In the genomic region with DNA sequence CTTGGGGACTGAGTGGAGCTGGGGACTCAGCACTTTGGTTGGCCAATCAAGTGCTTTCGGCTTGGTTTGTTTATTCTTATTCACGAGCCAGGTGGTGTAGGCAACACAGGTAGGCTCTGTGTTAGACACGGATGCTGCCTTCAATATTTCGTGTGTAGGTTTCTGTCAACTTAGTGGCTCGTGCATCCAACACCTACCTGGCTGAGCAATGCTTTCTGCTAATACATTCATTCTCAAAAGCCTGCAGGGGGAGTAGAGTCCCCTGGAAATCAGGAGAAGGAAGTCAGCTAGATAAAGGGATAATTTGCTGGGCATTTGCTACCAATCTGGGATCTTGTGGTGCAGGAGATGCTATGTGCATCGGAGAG, we compare ENCODE assay signal across 8 mouse cellular contexts. TPM values are rescaled to one million over a fixed set of nuclear protein-coding genes. Genes with fewer than 3 reads are reported as not detected.
DNase-seq lines count a peak whose midpoint lies in the region; ATAC-seq and TF ChIP-seq lines count a peak whose summit lies in the region.

No protein-coding gene starts in this region.

- peak; percentile 9 for ATAC-seq in activated CD4-positive, CD25-positive, alpha-beta regulatory T cell, adult 4 months
- ATAC-seq in midbrain, embryonic 13.5 days = peak; percentile 10; the same call in 1 of the 2 replicates

- H3K4me2 ChIP-seq in midbrain, embryonic 13.5 days (replicated peaks) = peak overlapping the region; percentile 98

- 16% methylated on average over 6 of the region's 6 CpGs for WGBS in kidney, adult 2 months
- 36% methylated on average over 6 of the region's 6 CpGs for WGBS in hindbrain, embryonic 10.5 days
- WGBS in midbrain, embryonic 13.5 days = 29% methylated on average over 6 of the region's 6 CpGs

- TF ChIP-seq CTCF in kidney, adult 2 months (conservative IDR thresholded peaks at IDR 0.05; ENCODE audit: insufficient read depth, insufficient read length, low read depth, low read length) = no peak

- peaks cover 14% of the 10 kb centered on the region for H3K4me1 ChIP-seq in kidney, adult 2 months (ENCODE audit: control insufficient read depth, insufficient read depth, low read length)
- H3K4me1 ChIP-seq in hindbrain, embryonic 10.5 days (replicated peaks) = peaks cover 31% of the 10 kb centered on the region
- peaks cover 23% of the 10 kb centered on the region for H3K4me1 ChIP-seq in midbrain, embryonic 13.5 days (replicated peaks)

- no peak for TF ChIP-seq POLR2A in kidney, adult 2 months (IDR thresholded peaks at IDR 0.05; ENCODE audit: low read depth, low read length)

- peak overlapping the region; percentile 75 for H3K4me3 ChIP-seq in kidney, adult 2 months (ENCODE audit: insufficient read depth, low read depth, low read length)
- peak overlapping the region; percentile 70 for H3K4me3 ChIP-seq in hindbrain, embryonic 10.5 days
- peak overlapping the region; percentile 69 for H3K4me3 ChIP-seq in midbrain, embryonic 13.5 days (replicated peaks)

- DNase-seq in kidney, adult 2 months = no peak
- DNase-seq in kidney, adult 9 months = no peak
- DNase-seq in hindbrain, embryonic 10.5 days (ENCODE audit: low spot score) = no peak
- DNase-seq in cerebellum, adult 9-10 months = no peak
- DNase-seq in thymus, postnatal 10 days (ENCODE audit: low spot score in 2 of 2) = no peak
- no peak for DNase-seq in urinary bladder, adult 18-20 months (ENCODE audit: low spot score in 2 of 2)

- H3K9me3 ChIP-seq in hindbrain, embryonic 10.5 days = no peaks in the 10 kb centered on the region
- H3K9me3 ChIP-seq in midbrain, embryonic 13.5 days = no peaks in the 10 kb centered on the region

- H3K36me3 ChIP-seq in kidney, adult 2 months (ENCODE audit: control insufficient read depth, insufficient read depth, low read length) = no peaks in the 10 kb centered on the region
- no peaks in the 10 kb centered on the region for H3K36me3 ChIP-seq in hindbrain, embryonic 10.5 days
- H3K36me3 ChIP-seq in midbrain, embryonic 13.5 days = no peaks in the 10 kb centered on the region

- peak overlapping the region; percentile 93 for H3K9ac ChIP-seq in midbrain, embryonic 13.5 days (replicated peaks)

- no peak overlapping the region for H3K27ac ChIP-seq in kidney, adult 2 months (ENCODE audit: insufficient read depth, low read depth, low read length)
- H3K27ac ChIP-seq in hindbrain, embryonic 10.5 days = peak overlapping the region; percentile 92
- peak overlapping the region; percentile 92 for H3K27ac ChIP-seq in midbrain, embryonic 13.5 days

- H3K27me3 ChIP-seq in kidney, adult 2 months (replicated peaks; ENCODE audit: control insufficient read depth, insufficient read depth, low read length) = no peaks in the 10 kb centered on the region
- 0 out of 2 replicates have a peak, but pooled peaks cover 17% of the 10 kb centered on the region for H3K27me3 ChIP-seq in hindbrain, embryonic 10.5 days (ENCODE audit: insufficient read depth, poor library complexity, severe bottlenecking)
- H3K27me3 ChIP-seq in midbrain, embryonic 13.5 days = 0 out of 2 replicates have a peak, but pooled peaks cover 5% of the 10 kb centered on the region

RNA-seq across cellular contexts. Expression of a gene that starts 1.0 kb away (rescaled TPM):
- 13.9 and 15.0 TPM in 2 replicates for polyA plus RNA-seq in kidney, adult 2 months (2012; rRNA removed)
- polyA plus RNA-seq in activated CD4-positive, CD25-positive, alpha-beta regulatory T cell, adult 4 months (2017; shearing (Covaris generic)) = 1 to 10 TPM; 7.8 to 9.8 TPM
- polyA plus RNA-seq in hindbrain, embryonic 10.5 days (2016; fragmentation: Nextera tagmentation; extraction: Ambion mirVana) = 6.2 and 7.4 TPM in 2 replicates
- polyA plus RNA-seq in midbrain, embryonic 13.5 days (2015; fragmentation: Nextera tagmentation; extraction: Ambion mirVana) = 7.6 and 8.5 TPM in 2 replicates

RNA-seq across cellular contexts. Expression of a gene that starts 13.8 kb away (rescaled TPM):
- 17.6 and 19.8 TPM in 2 replicates for polyA plus RNA-seq in kidney, adult 2 months (2012; rRNA removed)
- polyA plus RNA-seq in activated CD4-positive, CD25-positive, alpha-beta regulatory T cell, adult 4 months (2017; shearing (Covaris generic)) = 1 to 10 TPM; 2.7 to 3.6 TPM
- 0.30 and 0.35 TPM in 2 replicates for polyA plus RNA-seq in hindbrain, embryonic 10.5 days (2016; fragmentation: Nextera tagmentation; extraction: Ambion mirVana)
- 0.15 and 0.36 TPM in 2 replicates for polyA plus RNA-seq in midbrain, embryonic 13.5 days (2015; fragmentation: Nextera tagmentation; extraction: Ambion mirVana)

RNA-seq across cellular contexts. Expression of a gene that starts 55.0 kb away (rescaled TPM):
- polyA plus RNA-seq in kidney, adult 2 months (2012; rRNA removed) = 12.6 and 12.7 TPM in 2 replicates
- 1 to 10 TPM; 3.2 to 5.1 TPM for polyA plus RNA-seq in activated CD4-positive, CD25-positive, alpha-beta regulatory T cell, adult 4 months (2017; shearing (Covaris generic))
- polyA plus RNA-seq in hindbrain, embryonic 10.5 days (2016; fragmentation: Nextera tagmentation; extraction: Ambion mirVana) = 34.3 and 38.4 TPM in 2 replicates
- 29.0 and 32.9 TPM in 2 replicates for polyA plus RNA-seq in midbrain, embryonic 13.5 days (2015; fragmentation: Nextera tagmentation; extraction: Ambion mirVana)
